Mouse (Mus musculus): Measurements from ENCODE around the gene Map1b. TPM values are rescaled to one million over a fixed set of nuclear protein-coding genes. Genes with fewer than 3 reads are reported as not detected.

The Map1b gene
- polyA plus RNA-seq, 1 experiment from 2014 or later, result 55.1 TPM

GRCm38 (mm10) chr13:99513990-99514389, 2.4 kb downstream of the Map1b start:
- Histone ChIP-seq H3K9ac (ENCODE audit: low read depth, low read length) (no peak overlapping the region), H3K27me3 (ENCODE audit: control insufficient read depth, insufficient read depth, low read length) (no peaks in the 10 kb centered on the region), H3K4me3 (ENCODE audit: low read length) (peak overlapping the region; percentile 65; the same call in 1 of the 2 replicates), H3K4me1 (ENCODE audit: control insufficient read depth, insufficient read depth, low read length) (peaks cover 11% of the 10 kb centered on the region; the same call in 1 of the 2 replicates), H3K9me3 (ENCODE audit: control insufficient read depth, low read length) (no peaks in the 10 kb centered on the region), H3K36me3 (ENCODE audit: control insufficient read depth, insufficient read depth, low read length) (no peaks in the 10 kb centered on the region), H3K27ac (ENCODE audit: low read depth, low read length) (no peak overlapping the region), H3K4me2 (replicated peaks; ENCODE audit: low read depth, low read length) (peak overlapping the region; percentile 96)
- ATAC-seq (ENCODE audit: low FRiP score, low TSS enrichment), result no peak
- 34% methylated on average over 10 of the region's 10 CpGs for WGBS

DNA sequence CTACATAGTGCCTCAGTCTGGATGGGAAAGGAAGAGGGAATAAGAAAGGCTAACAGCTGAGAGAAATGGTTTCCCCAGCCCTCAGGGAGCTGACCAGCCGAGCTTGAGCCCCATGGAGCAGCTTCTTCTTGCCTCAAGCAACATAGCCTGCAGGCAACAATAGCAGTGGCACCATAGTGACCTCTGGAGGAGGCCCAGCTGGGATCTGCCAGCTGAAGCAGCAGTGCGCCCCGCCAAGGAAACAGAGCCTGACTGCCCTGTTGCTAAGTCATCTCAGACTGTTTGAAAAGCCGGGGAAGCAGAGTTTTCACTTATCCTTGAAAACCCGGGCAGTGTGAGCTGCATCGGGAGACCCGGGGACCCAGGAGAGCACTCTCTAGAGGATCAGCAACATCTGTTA, 3.2 kb downstream of the Map1b start:
- ATAC-seq (ENCODE audit: low FRiP score, low TSS enrichment), result no peak
- no peak overlapping the region for H3K4me3 ChIP-seq (ENCODE audit: low read length)
- H3K36me3 ChIP-seq (ENCODE audit: control insufficient read depth, insufficient read depth, low read length), result no peaks in the 10 kb centered on the region
- peaks cover 11% of the 10 kb centered on the region; the same call in 1 of the 2 replicates for H3K4me1 ChIP-seq (ENCODE audit: control insufficient read depth, insufficient read depth, low read length)
- 8% methylated on average over 7 of the region's 7 CpGs for WGBS
- no peak overlapping the region; the same call in 1 of the 2 replicates for H3K9ac ChIP-seq (ENCODE audit: low read depth, low read length)
- no peaks in the 10 kb centered on the region for H3K27me3 ChIP-seq (ENCODE audit: control insufficient read depth, insufficient read depth, low read length)
- H3K9me3 ChIP-seq (ENCODE audit: control insufficient read depth, low read length), result no peaks in the 10 kb centered on the region
- no peak overlapping the region for H3K27ac ChIP-seq (ENCODE audit: low read depth, low read length)
- H3K4me2 ChIP-seq (replicated peaks; ENCODE audit: low read depth, low read length), result no peak overlapping the region

DNA sequence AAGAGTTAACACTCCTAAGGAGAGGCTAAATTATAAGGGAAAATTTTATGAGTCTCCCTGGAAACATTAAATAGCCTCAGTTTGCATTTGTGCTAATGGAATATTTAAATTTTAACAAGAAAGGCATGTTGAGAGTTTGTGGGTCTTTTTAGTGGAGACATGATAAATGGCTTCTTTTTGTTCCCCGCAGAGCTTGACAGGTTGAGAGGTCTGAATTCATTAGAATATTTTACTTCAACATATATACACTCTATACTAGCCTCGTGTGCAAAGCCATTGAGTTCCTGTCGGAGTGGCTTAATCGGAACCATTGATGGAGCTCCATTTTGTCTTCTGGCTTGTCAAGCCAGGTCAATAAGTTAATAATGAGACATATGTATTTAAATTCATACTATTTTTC, 6.4 kb downstream of the Map1b start:
- Histone ChIP-seq H3K9me3 (ENCODE audit: control insufficient read depth, low read length) (no peaks in the 10 kb centered on the region), H3K36me3 (ENCODE audit: control insufficient read depth, insufficient read depth, low read length) (peaks cover 5% of the 10 kb centered on the region; the same call in 1 of the 2 replicates), H3K4me2 (replicated peaks; ENCODE audit: low read depth, low read length) (no peak overlapping the region), H3K27ac (ENCODE audit: low read depth, low read length) (no peak overlapping the region), H3K4me3 (ENCODE audit: low read length) (no peak overlapping the region), H3K9ac (ENCODE audit: low read depth, low read length) (no peak overlapping the region), H3K27me3 (ENCODE audit: control insufficient read depth, insufficient read depth, low read length) (no peaks in the 10 kb centered on the region), H3K4me1 (ENCODE audit: control insufficient read depth, insufficient read depth, low read length) (peaks cover 8% of the 10 kb centered on the region; the same call in 1 of the 2 replicates)
- no peak for ATAC-seq (ENCODE audit: low FRiP score, low TSS enrichment)
- 76% methylated on average over 4 of the region's 4 CpGs for WGBS

- no peak for ATAC-seq (ENCODE audit: low FRiP score, low TSS enrichment)
- Histone ChIP-seq H3K4me2 (replicated peaks; ENCODE audit: low read depth, low read length) (no peak overlapping the region), H3K27me3 (ENCODE audit: control insufficient read depth, insufficient read depth, low read length) (no peaks in the 10 kb centered on the region), H3K27ac (ENCODE audit: low read depth, low read length) (no peak overlapping the region), H3K4me3 (ENCODE audit: low read length) (no peak overlapping the region), H3K36me3 (ENCODE audit: control insufficient read depth, insufficient read depth, low read length) (peaks cover 7% of the 10 kb centered on the region; the same call in 1 of the 2 replicates), H3K9ac (ENCODE audit: low read depth, low read length) (no peak overlapping the region), H3K9me3 (ENCODE audit: control insufficient read depth, low read length) (no peaks in the 10 kb centered on the region), H3K4me1 (ENCODE audit: control insufficient read depth, insufficient read depth, low read length) (peaks cover 7% of the 10 kb centered on the region)
- 64% methylated on average over 2 of the region's 2 CpGs for WGBS
Measured at GRCm38 (mm10) chr13:99506580-99506962, 9.8 kb downstream of the Map1b start.

DNA sequence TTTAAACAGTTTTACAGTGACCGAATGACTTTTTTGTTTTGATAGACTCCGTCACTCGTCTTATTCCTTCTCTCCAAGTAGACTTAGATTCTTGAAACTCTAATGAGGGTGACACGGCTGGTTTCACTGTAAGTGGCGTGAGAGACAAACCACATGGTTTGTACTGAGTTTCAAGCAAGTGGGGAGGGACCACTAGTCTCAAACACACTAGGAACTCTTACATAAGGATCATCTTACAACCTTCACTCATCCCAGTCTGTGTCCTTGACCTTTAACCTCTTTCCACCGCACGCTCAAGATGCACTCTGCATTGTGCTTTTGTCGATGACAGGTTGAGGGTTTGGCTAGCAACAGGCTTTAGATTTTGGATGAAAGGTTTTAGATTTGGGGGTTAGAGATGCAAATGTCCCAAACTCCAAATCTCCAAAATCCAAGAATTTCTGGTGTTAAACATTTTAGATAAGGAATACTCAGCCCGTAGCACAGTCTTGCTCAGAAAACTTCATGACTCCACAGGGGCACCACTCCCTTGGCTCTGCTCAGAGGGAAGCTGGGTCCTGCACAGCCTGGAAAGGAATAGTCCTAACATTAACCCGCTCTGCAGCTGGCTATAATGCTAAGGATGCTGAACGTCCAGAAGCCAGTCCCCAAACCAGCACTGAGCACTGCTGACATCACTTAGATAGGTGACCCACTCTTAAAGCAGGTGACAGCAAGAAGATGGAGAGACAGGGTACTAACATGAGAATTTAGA, 10.3 kb downstream of the Map1b start:
- H3K9me3 ChIP-seq (ENCODE audit: control insufficient read depth, low read length), result no peaks in the 10 kb centered on the region
- peaks cover 10% of the 10 kb centered on the region for H3K4me1 ChIP-seq (ENCODE audit: control insufficient read depth, insufficient read depth, low read length)
- H3K4me3 ChIP-seq (ENCODE audit: low read length), result no peak overlapping the region
- no peak overlapping the region for H3K27ac ChIP-seq (ENCODE audit: low read depth, low read length)
- no peak overlapping the region for H3K4me2 ChIP-seq (replicated peaks; ENCODE audit: low read depth, low read length)
- ATAC-seq (ENCODE audit: low FRiP score, low TSS enrichment), result no peak
- no peaks in the 10 kb centered on the region for H3K27me3 ChIP-seq (ENCODE audit: control insufficient read depth, insufficient read depth, low read length)
- H3K9ac ChIP-seq (ENCODE audit: low read depth, low read length), result no peak overlapping the region
- peaks cover 7% of the 10 kb centered on the region; the same call in 1 of the 2 replicates for H3K36me3 ChIP-seq (ENCODE audit: control insufficient read depth, insufficient read depth, low read length)
- 47% methylated on average over 11 of the region's 11 CpGs for WGBS

- H3K4me3 ChIP-seq (ENCODE audit: low read length), result no peak overlapping the region
- ATAC-seq (ENCODE audit: low FRiP score, low TSS enrichment), result no peak
- 68% methylated on average over 14 of the region's 14 CpGs for WGBS
- H3K27ac ChIP-seq (ENCODE audit: low read depth, low read length), result no peak overlapping the region
- H3K9ac ChIP-seq (ENCODE audit: low read depth, low read length), result no peak overlapping the region
- peaks cover 7% of the 10 kb centered on the region; the same call in 1 of the 2 replicates for H3K36me3 ChIP-seq (ENCODE audit: control insufficient read depth, insufficient read depth, low read length)
- peaks cover 10% of the 10 kb centered on the region for H3K4me1 ChIP-seq (ENCODE audit: control insufficient read depth, insufficient read depth, low read length)
- H3K4me2 ChIP-seq (replicated peaks; ENCODE audit: low read depth, low read length), result no peak overlapping the region
- H3K9me3 ChIP-seq (ENCODE audit: control insufficient read depth, low read length), result no peaks in the 10 kb centered on the region
- no peaks in the 10 kb centered on the region for H3K27me3 ChIP-seq (ENCODE audit: control insufficient read depth, insufficient read depth, low read length)
Measured at GRCm38 (mm10) chr13:99503370-99503979, 12.9 kb downstream of the Map1b start.

- Histone ChIP-seq H3K36me3 (ENCODE audit: control insufficient read depth, insufficient read depth, low read length) (peaks cover 7% of the 10 kb centered on the region; the same call in 1 of the 2 replicates), H3K27ac (ENCODE audit: low read depth, low read length) (no peak overlapping the region), H3K27me3 (ENCODE audit: control insufficient read depth, insufficient read depth, low read length) (no peaks in the 10 kb centered on the region), H3K4me1 (ENCODE audit: control insufficient read depth, insufficient read depth, low read length) (peaks cover 10% of the 10 kb centered on the region), H3K9me3 (ENCODE audit: control insufficient read depth, low read length) (no peaks in the 10 kb centered on the region), H3K9ac (ENCODE audit: low read depth, low read length) (no peak overlapping the region), H3K4me2 (replicated peaks; ENCODE audit: low read depth, low read length) (no peak overlapping the region), H3K4me3 (ENCODE audit: low read length) (no peak overlapping the region)
- no peak for ATAC-seq (ENCODE audit: low FRiP score, low TSS enrichment)
- WGBS, result 67% methylated on average over 7 of the region's 7 CpGs
Measured at GRCm38 (mm10) chr13:99502911-99503310, 13.4 kb downstream of the Map1b start.

DNA sequence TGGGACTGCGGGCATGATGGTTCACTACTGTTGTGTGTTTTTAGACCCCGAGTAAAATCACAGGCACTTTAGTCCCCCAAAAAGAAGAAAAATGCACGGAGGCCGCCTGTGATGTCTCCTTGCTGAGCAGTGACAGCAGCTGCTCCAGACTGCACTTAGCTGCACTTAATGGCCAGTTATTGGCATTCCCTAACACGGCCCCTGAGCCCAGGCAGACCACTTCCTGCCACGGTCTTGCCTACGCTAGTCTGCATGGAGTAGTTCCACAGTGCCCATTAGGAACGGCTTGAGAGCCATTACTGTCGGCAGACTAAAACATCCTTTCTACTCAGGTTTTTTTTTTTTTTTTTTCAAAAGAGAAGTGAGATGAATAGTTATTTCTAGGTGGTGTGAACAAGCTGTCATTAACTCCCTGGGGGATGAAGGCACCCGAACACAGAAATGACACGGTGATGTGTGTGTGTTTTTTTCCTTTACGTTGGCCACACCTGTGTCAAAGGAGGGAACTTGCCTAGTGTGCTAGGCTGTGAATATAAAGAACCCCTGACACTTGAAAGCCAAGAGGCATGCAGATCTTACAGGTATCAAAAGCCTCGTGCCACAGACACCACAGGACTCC, 14.1 kb downstream of the Map1b start:
- H3K36me3 ChIP-seq (ENCODE audit: control insufficient read depth, insufficient read depth, low read length), result peaks cover 7% of the 10 kb centered on the region; the same call in 1 of the 2 replicates
- peaks cover 10% of the 10 kb centered on the region for H3K4me1 ChIP-seq (ENCODE audit: control insufficient read depth, insufficient read depth, low read length)
- H3K4me3 ChIP-seq (ENCODE audit: low read length), result no peak overlapping the region
- H3K27ac ChIP-seq (ENCODE audit: low read depth, low read length), result no peak overlapping the region
- no peak overlapping the region for H3K9ac ChIP-seq (ENCODE audit: low read depth, low read length)
- WGBS, result 48% methylated on average over 13 of the region's 13 CpGs
- ATAC-seq (ENCODE audit: low FRiP score, low TSS enrichment), result 0 out of 2 replicates have a peak, but pooled peaks have one; percentile 56
- H3K9me3 ChIP-seq (ENCODE audit: control insufficient read depth, low read length), result no peaks in the 10 kb centered on the region
- H3K27me3 ChIP-seq (ENCODE audit: control insufficient read depth, insufficient read depth, low read length), result no peaks in the 10 kb centered on the region
- H3K4me2 ChIP-seq (replicated peaks; ENCODE audit: low read depth, low read length), result no peak overlapping the region

DNA sequence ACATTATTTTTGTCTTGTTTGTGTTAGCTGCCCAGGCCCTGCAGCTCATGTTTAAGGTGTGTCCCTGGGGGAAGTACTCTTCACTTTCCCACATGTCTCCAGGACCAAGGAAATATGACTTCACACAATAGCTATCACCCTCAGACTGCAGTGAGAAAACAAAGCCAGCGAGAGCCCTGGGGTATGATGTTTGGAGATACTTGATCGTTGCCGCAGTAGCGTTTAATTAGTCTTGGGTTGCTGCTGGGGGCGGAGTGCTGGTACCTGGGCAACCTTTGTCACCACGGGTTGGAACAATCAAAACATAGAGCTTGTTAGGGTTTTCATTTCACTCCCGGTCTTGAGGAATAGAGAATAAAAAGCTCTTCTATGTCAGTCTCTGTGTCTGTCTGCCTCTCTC, 14.9 kb downstream of the Map1b start:
- no peaks in the 10 kb centered on the region for H3K27me3 ChIP-seq (ENCODE audit: control insufficient read depth, insufficient read depth, low read length)
- ATAC-seq (ENCODE audit: low FRiP score, low TSS enrichment), result no peak
- H3K36me3 ChIP-seq (ENCODE audit: control insufficient read depth, insufficient read depth, low read length), result peaks cover 7% of the 10 kb centered on the region; the same call in 1 of the 2 replicates
- no peak overlapping the region for H3K9ac ChIP-seq (ENCODE audit: low read depth, low read length)
- no peak overlapping the region for H3K27ac ChIP-seq (ENCODE audit: low read depth, low read length)
- WGBS, result 37% methylated on average over 7 of the region's 7 CpGs
- H3K9me3 ChIP-seq (ENCODE audit: control insufficient read depth, low read length), result no peaks in the 10 kb centered on the region
- H3K4me1 ChIP-seq (ENCODE audit: control insufficient read depth, insufficient read depth, low read length), result peaks cover 10% of the 10 kb centered on the region
- H3K4me3 ChIP-seq (ENCODE audit: low read length), result no peak overlapping the region
- H3K4me2 ChIP-seq (replicated peaks; ENCODE audit: low read depth, low read length), result no peak overlapping the region
